Mouse (Mus musculus): ENCODE measurements around the gene Slc16a10.

- TF ChIP-seq CTCF (IDR thresholded peaks at IDR 0.05; ENCODE audit: low read depth, low read length), result no peak
- TF ChIP-seq POLR2A (IDR thresholded peaks at IDR 0.05; ENCODE audit: borderline replicate concordance, low read depth, low read length), result no peak
Observed at GRCm38 (mm10) chr10:40007953-40008352, 134.1 kb downstream of the Slc16a10 start.
